Mouse (Mus musculus) olfactory bulb, adult 2 months (tissue): ENCODE measurements at regions not wholly inside any gene's neighbourhood (a gene's known extent, or its start where the extent isn't known, plus 50 kb on each side); places are given as distances from the start of the nearest gene placed in this dataset.

Experiments used
- H3K27ac ChIP-seq: fragments of 200-500 bp; 2 replicates; pipeline ENCODE4 v1.5.1; 2012; ENCODE audit warnings: low read depth, low read length; ENCODE audit not compliant: insufficient read depth
- H3K4me1 ChIP-seq: fragments of 200-500 bp; 2 replicates; pipeline ENCODE4 v1.6.1; 2012; ENCODE audit warnings: low read length; ENCODE audit not compliant: control insufficient read depth, insufficient read depth
- H3K4me3 ChIP-seq: fragments of 200-500 bp; 2 replicates; pipeline ENCODE4 v1.5.1; 2012; ENCODE audit warnings: mild to moderate bottlenecking, low read depth, low read length, moderate library complexity; ENCODE audit not compliant: insufficient read depth
- CTCF ChIP-seq: fragments of 200-500 bp; IDR thresholded peaks from 2 replicates; pipeline ENCODE4 v1.5.1; 2012; ENCODE audit warnings: low read depth, mild to moderate bottlenecking, low read length, moderate library complexity; ENCODE audit not compliant: insufficient read depth
- POLR2A ChIP-seq: fragments of 200-500 bp; IDR thresholded peaks from 2 replicates; pipeline ENCODE4 v1.6.1; 2012; ENCODE audit warnings: mild to moderate bottlenecking, low read depth, low read length, moderate library complexity; ENCODE audit not compliant: insufficient read depth
- WGBS: fragments of 180-500 bp; shearing (Covaris S2); methylation state at CpG from one replicate; pipeline ENCODE4 v1.1.7; 2018; 5-methylcytosine and 5-hydroxymethylcytosine counted together

DNA sequence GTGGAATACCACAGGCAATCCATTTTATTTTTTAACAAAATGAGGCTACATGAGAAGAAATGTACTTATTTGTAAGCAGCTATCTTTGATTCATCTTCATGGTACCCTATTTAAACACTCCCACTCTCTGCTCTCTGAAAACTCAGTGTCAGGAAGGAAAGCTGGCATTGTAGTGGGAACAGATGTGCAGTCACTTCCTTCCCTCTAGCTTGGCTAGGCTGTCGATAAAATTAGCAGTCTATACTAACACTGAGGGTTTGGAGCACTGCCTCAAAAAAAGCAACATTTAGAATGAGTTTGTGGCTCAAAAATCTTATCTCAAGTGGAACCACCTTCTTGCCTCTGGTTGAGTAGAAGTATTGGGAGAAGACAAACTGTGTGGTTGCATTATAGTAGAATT lies 4762.1 kb downstream of the 9330182O14Rik start:
- Histone ChIP-seq H3K4me3 (no peak overlapping the region), H3K27ac (no peak overlapping the region), H3K4me1 (no peaks in the 10 kb centered on the region)
- 21% methylated on average over 1 of the region's 1 CpGs for WGBS
- TF ChIP-seq CTCF (no peak), POLR2A (no peak)

- 44% methylated on average over 1 of the region's 1 CpGs for WGBS
- no peak overlapping the region for H3K27ac ChIP-seq
- no peaks in the 10 kb centered on the region for H3K4me1 ChIP-seq
- H3K4me3 ChIP-seq = no peak overlapping the region
- no peak for TF ChIP-seq POLR2A
- no peak for TF ChIP-seq CTCF
Measured at GRCm38 (mm10) chr15:44897572-44897971, 4763.4 kb downstream of the 9330182O14Rik start.

- TF ChIP-seq POLR2A (no peak), CTCF (no peak)
- H3K4me3 ChIP-seq = no peak overlapping the region
- no peaks in the 10 kb centered on the region for H3K4me1 ChIP-seq
- H3K27ac ChIP-seq = no peak overlapping the region
- WGBS = 70% methylated on average over 2 of the region's 2 CpGs
Measured at GRCm38 (mm10) chr15:44907133-44907532, 4773.0 kb downstream of the 9330182O14Rik start.

- WGBS = 86% methylated on average over 7 of the region's 7 CpGs
- Histone ChIP-seq H3K4me1 (no peaks in the 10 kb centered on the region), H3K27ac (no peak overlapping the region), H3K4me3 (no peak overlapping the region)
- TF ChIP-seq POLR2A (no peak), CTCF (no peak)
Measured at GRCm38 (mm10) chr15:44913434-44913833, 4779.3 kb downstream of the 9330182O14Rik start.

DNA sequence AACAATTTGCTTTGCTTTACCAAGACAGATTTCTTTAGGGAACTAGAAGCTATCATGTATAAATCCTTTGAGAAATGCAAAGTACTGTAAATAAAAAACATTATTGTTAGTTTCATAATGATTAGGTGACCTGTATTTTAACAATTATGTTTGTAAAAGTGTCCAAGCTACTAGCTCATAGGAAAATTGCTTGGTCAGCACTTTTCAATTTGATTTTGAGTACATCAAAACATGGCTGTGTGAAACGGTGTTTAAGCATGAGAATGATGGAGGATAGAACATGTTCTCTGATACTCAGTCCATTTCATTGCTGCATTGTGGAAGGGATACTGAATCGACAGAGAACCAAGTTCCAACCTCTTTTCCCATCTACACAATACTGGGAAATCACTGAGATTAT lies 4780.8 kb downstream of the 9330182O14Rik start:
- Histone ChIP-seq H3K27ac (no peak overlapping the region), H3K4me3 (no peak overlapping the region), H3K4me1 (no peaks in the 10 kb centered on the region)
- WGBS = 87% methylated on average over 2 of the region's 2 CpGs
- TF ChIP-seq POLR2A (no peak), CTCF (no peak)

GRCm38 (mm10) chr15:44916479-44916878 lies 4782.3 kb downstream of the 9330182O14Rik start:
- H3K4me1 ChIP-seq = no peaks in the 10 kb centered on the region
- H3K27ac ChIP-seq = no peak overlapping the region
- 89% methylated on average over 1 of the region's 1 CpGs for WGBS
- no peak overlapping the region for H3K4me3 ChIP-seq
- TF ChIP-seq POLR2A (no peak), CTCF (no peak)

DNA sequence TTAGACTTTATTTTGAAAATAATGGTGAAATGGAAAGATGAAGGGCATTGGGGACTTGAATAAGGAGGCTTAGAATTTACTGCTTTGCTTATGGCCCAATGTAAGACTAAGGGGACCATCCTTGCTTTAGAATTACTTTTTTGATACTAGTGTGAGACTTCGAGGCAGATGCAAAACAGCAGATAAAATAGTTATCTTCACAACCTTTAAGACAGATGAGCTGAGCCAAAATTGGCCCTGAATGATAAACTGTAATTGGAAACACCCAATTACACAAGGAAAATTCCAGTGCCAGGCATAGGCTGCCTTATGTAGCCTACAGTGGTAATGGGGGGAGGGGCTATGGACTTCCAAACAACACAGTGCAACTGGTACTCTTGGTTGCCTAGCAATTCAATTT lies 4790.5 kb downstream of the 9330182O14Rik start:
- no peak for TF ChIP-seq POLR2A
- TF ChIP-seq CTCF = no peak
- H3K4me1 ChIP-seq = no peaks in the 10 kb centered on the region
- H3K27ac ChIP-seq = no peak overlapping the region
- no peak overlapping the region for H3K4me3 ChIP-seq
- 59% methylated on average over 1 of the region's 1 CpGs for WGBS

GRCm38 (mm10) chr15:44927058-44927457 lies 4792.9 kb downstream of the 9330182O14Rik start:
- WGBS = 87% methylated on average over 3 of the region's 3 CpGs

DNA sequence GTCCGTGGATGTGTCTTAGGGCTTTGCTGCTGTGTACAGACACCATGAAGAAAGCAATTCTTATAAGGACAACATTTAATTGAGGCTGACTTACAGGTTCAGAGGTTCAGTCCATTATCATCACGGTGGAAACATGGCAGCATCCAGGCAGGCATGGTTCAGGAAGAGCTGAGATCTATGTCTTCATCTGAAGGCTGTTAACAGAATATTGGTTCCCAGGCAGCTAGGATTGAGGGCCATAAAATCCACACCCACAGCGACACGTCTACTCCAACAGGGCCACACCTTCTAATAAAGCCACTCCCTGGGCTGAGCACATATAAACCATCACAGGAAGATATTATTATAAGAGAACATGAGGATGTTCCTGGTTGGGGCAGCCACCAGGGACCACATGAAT lies 4814.5 kb downstream of the 9330182O14Rik start:
- Histone ChIP-seq H3K27ac (no peak overlapping the region), H3K4me3 (no peak overlapping the region), H3K4me1 (no peaks in the 10 kb centered on the region)
- WGBS = 94% methylated on average over 4 of the region's 4 CpGs
- TF ChIP-seq POLR2A (no peak), CTCF (no peak)

More at GRCm38 (mm10) chr15:44927058-44927457, 4792.9 kb downstream of the 9330182O14Rik start:
- no peak for TF ChIP-seq CTCF
- TF ChIP-seq POLR2A = no peak
- Histone ChIP-seq H3K4me3 (no peak overlapping the region), H3K27ac (no peak overlapping the region), H3K4me1 (no peaks in the 10 kb centered on the region)
